15 mouse cellular contexts compared by ENCODE assay signal in the genomic region with DNA sequence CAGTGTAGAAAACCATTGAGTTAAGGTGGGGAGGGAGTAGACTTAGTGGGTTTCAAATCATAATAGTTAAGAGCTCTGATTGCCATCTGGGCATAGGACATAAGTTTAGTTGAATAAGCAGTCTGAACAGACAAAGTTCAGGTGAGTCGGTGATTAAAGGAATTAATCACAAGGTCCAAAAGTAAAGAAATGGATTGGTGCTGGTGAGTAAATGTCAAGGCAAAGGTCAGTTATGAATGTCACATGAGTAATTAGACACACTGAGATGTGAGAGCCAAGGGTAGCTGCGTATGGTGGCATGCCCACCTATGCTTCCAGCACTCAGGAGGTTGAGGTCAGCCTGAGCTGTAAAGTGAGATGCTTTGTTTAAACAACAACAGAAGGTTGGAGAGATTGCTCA. TPM values are rescaled to one million over a fixed set of nuclear protein-coding genes. Genes with fewer than 3 reads are reported as not detected.
"Had no signal": no experiment of that assay in that cellular context is flagged by ENCODE, and none has a peak within 500 bp of the region (broad histone marks: within the 10 kb centered on the region; RNA-seq: fewer than 3 reads in every experiment).

No protein-coding gene starts in this region.

- H3K4me2 ChIP-seq: limb, embryonic 12.5 days; liver, embryonic 11.5 days; liver, embryonic 15.5 days; stomach, embryonic 15.5 days had no signal

- DNase-seq: lung, adult 2 months; lung, postnatal 36 days; midbrain, embryonic 14.5 days; thymus, adult 2 months; thymus, postnatal 25 days had no signal

- H3K27me3 ChIP-seq: limb, embryonic 12.5 days; liver, embryonic 15.5 days; stomach, embryonic 15.5 days had no signal

- H3K9ac ChIP-seq: limb, embryonic 12.5 days; liver, embryonic 15.5 days; stomach, embryonic 15.5 days had no signal

- H3K4me3 ChIP-seq: layer of hippocampus, adult 2 months; limb, embryonic 12.5 days; liver, embryonic 15.5 days; midbrain, embryonic 10.5 days; myocyte; stomach, embryonic 15.5 days had no signal

- H3K27ac ChIP-seq: kidney, postnatal 0 days; layer of hippocampus, adult 2 months; limb, embryonic 12.5 days; liver, embryonic 15.5 days; midbrain, embryonic 10.5 days; stomach, embryonic 15.5 days had no signal

- H3K9me3 ChIP-seq: liver, embryonic 15.5 days; midbrain, embryonic 10.5 days; stomach, embryonic 15.5 days had no signal

- H3K4me1 ChIP-seq: limb, embryonic 12.5 days; liver, embryonic 15.5 days; stomach, embryonic 15.5 days had no signal

- ATAC-seq: lung, postnatal 0 days had no signal

RNA-seq across cellular contexts. Expression of gene Guca2a, which starts 48.1 kb away (rescaled TPM):
- polyA plus RNA-seq: limb, embryonic 12.5 days; liver, embryonic 15.5 days; lung, adult 2 months; midbrain, embryonic 10.5 days; midbrain, embryonic 14.5 days; myocyte; neural tube, embryonic 11.5 days had no signal
